Mouse (Mus musculus) spleen, postnatal 14 days (tissue): ENCODE measurements at regions not wholly inside any gene's neighbourhood (a gene's known extent, or its start where the extent isn't known, plus 50 kb on each side); places are given as distances from the start of the nearest gene placed in this dataset.
"Not testable (repeated sequence)": the region's sequence is repeated elsewhere in the genome, so short reads cannot be mapped to it uniquely, and the experiment has no call there.

Source experiments
- DNase-seq, 2 experiments: peaks; one replicate each; pipeline ENCODE4 v3.0.0; 2021 to 2022; ENCODE audit warnings: low spot score in 2 of 2

GRCm38 (mm10) chr12:28922236-28922635 lies 170.6 kb downstream of the Eipr1 start:
- no peak for DNase-seq

GRCm38 (mm10) chr12:28925206-28925605 lies 173.6 kb downstream of the Eipr1 start:
- DNase-seq, result no peak

- no peak for DNase-seq
Measured at GRCm38 (mm10) chr12:28939936-28940335, 188.3 kb downstream of the Eipr1 start.

GRCm38 (mm10) chr12:28948889-28949288 lies 197.3 kb downstream of the Eipr1 start:
- DNase-seq, result no peak

- no peak for DNase-seq
Measured at GRCm38 (mm10) chr12:28949307-28949706, 197.7 kb downstream of the Eipr1 start.

GRCm38 (mm10) chr12:28957155-28957554 lies 205.6 kb downstream of the Eipr1 start:
- DNase-seq, result no peak

- no peak for DNase-seq
Measured at GRCm38 (mm10) chr12:28958661-28959060, 207.1 kb downstream of the Eipr1 start.

GRCm38 (mm10) chr12:28969671-28970379 lies 218.2 kb downstream of the Eipr1 start:
- DNase-seq, result no peak

GRCm38 (mm10) chr12:28974571-28975041 lies 223.0 kb downstream of the Eipr1 start:
- DNase-seq, result no peak

GRCm38 (mm10) chr12:28975249-28975648 lies 223.6 kb downstream of the Eipr1 start:
- DNase-seq, result no peak

GRCm38 (mm10) chr12:28979679-28980078 lies 228.1 kb downstream of the Eipr1 start:
- no peak for DNase-seq

GRCm38 (mm10) chr12:28986214-28986613 lies 234.6 kb downstream of the Eipr1 start:
- no peak for DNase-seq

- no peak for DNase-seq
Measured at GRCm38 (mm10) chr12:28997474-28998192, 246.0 kb downstream of the Eipr1 start.

GRCm38 (mm10) chr12:28999963-29000451 lies 248.4 kb downstream of the Eipr1 start:
- no peak for DNase-seq

- DNase-seq, result no peak
Measured at GRCm38 (mm10) chr12:29004504-29004903, 252.9 kb downstream of the Eipr1 start.

- no peak for DNase-seq
Measured at GRCm38 (mm10) chr12:29014601-29015000, 263.0 kb downstream of the Eipr1 start.

GRCm38 (mm10) chr12:29015200-29015862 lies 263.7 kb downstream of the Eipr1 start:
- DNase-seq, result no peak

GRCm38 (mm10) chr12:29021152-29021551 lies 269.5 kb downstream of the Eipr1 start:
- no peak for DNase-seq

- DNase-seq, result no peak
Measured at GRCm38 (mm10) chr12:29028171-29028570, 276.6 kb downstream of the Eipr1 start.

- DNase-seq, result no peak
Measured at GRCm38 (mm10) chr12:29029461-29029860, 277.9 kb downstream of the Eipr1 start.

- DNase-seq, result no peak
Measured at GRCm38 (mm10) chr12:29046009-29046408, 294.4 kb downstream of the Eipr1 start.

- DNase-seq, result not testable (repeated sequence)
Measured at GRCm38 (mm10) chr12:29048596-29048995, 297.0 kb downstream of the Eipr1 start.
